ENCODE assay signal across 1 mouse cellular context in the genomic region with DNA sequence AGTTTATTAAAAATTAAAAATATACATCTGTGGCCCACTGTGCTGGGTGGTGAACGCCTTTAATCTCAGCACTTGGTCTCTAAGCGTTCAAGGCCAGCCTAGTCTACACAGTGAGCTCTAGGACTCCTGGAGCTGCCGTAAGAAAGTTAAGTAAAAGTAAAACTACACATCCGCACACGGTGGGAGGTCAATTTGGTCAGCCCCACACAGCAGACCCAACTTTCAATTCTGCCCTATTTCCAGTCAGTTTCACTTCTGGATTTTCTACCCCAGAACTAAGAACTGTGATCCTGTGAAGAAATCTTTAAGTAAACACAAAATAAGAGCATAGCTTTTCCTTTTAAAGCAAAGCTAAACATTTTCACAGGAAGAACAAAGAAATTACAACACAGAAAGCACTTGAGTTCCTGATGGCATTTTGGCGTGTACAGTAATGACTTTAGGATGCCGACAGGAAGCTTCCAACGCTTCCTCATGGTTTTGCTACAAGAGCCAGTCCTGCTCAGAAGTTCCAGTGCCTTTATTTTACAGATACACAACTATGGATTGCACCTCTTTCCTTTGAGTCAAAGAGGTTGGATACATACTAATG.
A peak's percentile ranks its signal among the peaks of the same experiment; 100 is the strongest.
TF ChIP-seq lines count a peak whose summit lies in the region.

No protein-coding gene starts in this region.

TF ChIP-seq in CH12.LX, 34 proteins besides CTCF, POLR2A, EP300 and RAD21 (continued from another document):
- TF ChIP-seq HCFC1 (IDR thresholded peaks at IDR 0.05; ENCODE audit: low read depth, low read length) (no peak), ZKSCAN1 (IDR thresholded peaks at IDR 0.05; ENCODE audit: borderline replicate concordance, low read depth, low read length) (no peak), KAT2A (IDR thresholded peaks at IDR 0.05; ENCODE audit: insufficient replicate concordance, low read length) (no peak), USF1 (IDR thresholded peaks at IDR 0.05; ENCODE audit: low read depth, low read length) (no peak), JUND (conservative IDR thresholded peaks at IDR 0.05; ENCODE audit: low read depth, low read length) (no peak), IRF4 (IDR thresholded peaks at IDR 0.05; ENCODE audit: low read depth, low read length) (peak; percentile 82), TCF12 (IDR thresholded peaks at IDR 0.05; ENCODE audit: low read depth, low read length) (0 out of 2 replicates have a peak, but pooled peaks have one; percentile 17)
